Mouse (Mus musculus): ENCODE measurements at regions not wholly inside any gene's neighbourhood (a gene's known extent, or its start where the extent isn't known, plus 50 kb on each side); places are given as distances from the start of the nearest gene placed in this dataset.

DNA sequence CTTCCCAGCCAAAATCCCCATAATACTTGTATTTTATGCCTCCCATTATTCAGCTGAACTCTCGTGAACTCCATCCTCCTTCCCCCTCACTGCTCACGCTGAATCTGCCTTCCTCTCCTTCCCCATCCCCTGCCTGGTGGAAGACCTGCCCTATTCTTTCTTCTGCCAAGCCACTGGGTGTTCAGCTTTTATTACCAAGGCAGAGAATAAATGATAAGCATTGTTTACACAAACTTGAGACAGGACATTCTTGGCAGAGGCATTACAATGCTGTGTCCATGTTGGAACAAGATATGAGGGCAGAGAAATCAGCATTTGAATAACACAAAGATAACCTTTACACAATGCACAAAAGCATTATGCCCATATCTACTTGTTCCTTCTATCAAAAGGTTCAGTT lies 80.2 kb downstream of the Dhrs2 start:
- Histone ChIP-seq H3K4me1 (ENCODE audit: control insufficient read depth, insufficient read depth, low read length) (no peaks in the 10 kb centered on the region), H3K4me3 (ENCODE audit: insufficient read depth, low read length) (no peak overlapping the region), H3K27ac (ENCODE audit: insufficient read depth, low read length) (no peak overlapping the region)
- TF ChIP-seq POLR2A (IDR thresholded peaks at IDR 0.05; ENCODE audit: extremely low read depth, insufficient read depth, low read length) (no peak), CTCF (IDR thresholded peaks at IDR 0.05; ENCODE audit: extremely low read depth, insufficient read depth, low read length) (no peak)

GRCm38 (mm10) chr14:55313615-55314014 lies 91.8 kb downstream of the Dhrs2 start:
- no peaks in the 10 kb centered on the region for H3K4me1 ChIP-seq (ENCODE audit: control insufficient read depth, insufficient read depth, low read length)
- TF ChIP-seq CTCF (IDR thresholded peaks at IDR 0.05; ENCODE audit: extremely low read depth, insufficient read depth, low read length) (no peak), POLR2A (IDR thresholded peaks at IDR 0.05; ENCODE audit: extremely low read depth, insufficient read depth, low read length) (no peak)
- H3K27ac ChIP-seq (ENCODE audit: insufficient read depth, low read length), result no peak overlapping the region
- no peak overlapping the region for H3K4me3 ChIP-seq (ENCODE audit: insufficient read depth, low read length)

GRCm38 (mm10) chr14:55323897-55324296 lies 102.1 kb downstream of the Dhrs2 start:
- no peak overlapping the region for H3K27ac ChIP-seq (ENCODE audit: insufficient read depth, low read length)
- H3K4me3 ChIP-seq (ENCODE audit: insufficient read depth, low read length), result no peak overlapping the region
- TF ChIP-seq CTCF (IDR thresholded peaks at IDR 0.05; ENCODE audit: extremely low read depth, insufficient read depth, low read length), result no peak
- TF ChIP-seq POLR2A (IDR thresholded peaks at IDR 0.05; ENCODE audit: extremely low read depth, insufficient read depth, low read length), result no peak
- no peaks in the 10 kb centered on the region for H3K4me1 ChIP-seq (ENCODE audit: control insufficient read depth, insufficient read depth, low read length)

DNA sequence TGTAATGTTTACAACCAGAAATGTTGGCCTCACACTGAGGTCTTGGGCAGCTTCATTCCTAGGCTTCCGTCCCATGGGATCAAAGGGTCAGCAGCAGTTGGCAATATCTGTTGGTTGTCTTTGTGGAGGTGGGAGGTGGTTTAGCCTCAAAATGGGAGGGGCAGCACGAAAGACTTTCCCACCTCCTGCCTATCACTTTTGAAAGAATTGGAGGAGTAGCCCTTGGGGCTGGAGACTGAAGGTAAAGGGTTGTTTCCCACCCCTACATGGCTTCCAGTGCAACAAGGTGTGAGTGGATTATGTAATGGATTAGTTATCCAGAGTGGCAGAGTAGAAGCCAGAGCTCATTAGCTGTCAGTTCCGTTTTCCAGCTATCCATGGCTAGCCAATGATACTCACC lies 102.5 kb downstream of the Dhrs2 start:
- no peak for TF ChIP-seq CTCF (IDR thresholded peaks at IDR 0.05; ENCODE audit: extremely low read depth, insufficient read depth, low read length)
- no peak for TF ChIP-seq POLR2A (IDR thresholded peaks at IDR 0.05; ENCODE audit: extremely low read depth, insufficient read depth, low read length)
- no peak overlapping the region for H3K4me3 ChIP-seq (ENCODE audit: insufficient read depth, low read length)

DNA sequence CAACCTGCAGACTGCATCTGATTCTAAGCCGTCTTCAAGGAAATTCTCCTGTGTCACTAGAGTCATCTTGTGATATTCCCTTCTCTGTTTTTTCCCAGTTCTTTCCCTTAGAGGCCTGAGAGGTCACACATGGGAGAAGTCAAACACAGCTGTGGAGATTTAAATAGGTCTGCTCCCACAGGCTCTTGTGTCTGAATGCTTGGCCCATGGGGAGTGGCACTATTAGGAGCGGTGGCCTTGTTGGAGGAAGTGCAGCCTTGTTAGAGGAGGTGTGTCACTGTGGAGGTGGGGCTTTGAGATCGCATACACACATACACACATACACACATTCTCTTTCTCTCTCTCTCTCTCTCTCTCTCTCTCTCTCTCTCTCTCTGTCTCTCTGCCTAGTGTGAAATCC lies 112.0 kb downstream of the Dhrs2 start:
- H3K27ac ChIP-seq (ENCODE audit: insufficient read depth, low read length), result no peak overlapping the region
- no peak for TF ChIP-seq POLR2A (IDR thresholded peaks at IDR 0.05; ENCODE audit: extremely low read depth, insufficient read depth, low read length)
- no peak for TF ChIP-seq CTCF (IDR thresholded peaks at IDR 0.05; ENCODE audit: extremely low read depth, insufficient read depth, low read length)
- no peak overlapping the region for H3K4me3 ChIP-seq (ENCODE audit: insufficient read depth, low read length)
- H3K4me1 ChIP-seq (ENCODE audit: control insufficient read depth, insufficient read depth, low read length), result peaks cover 5% of the 10 kb centered on the region; the same call in 1 of the 2 replicates

More for the DNA sequence above, 102.5 kb downstream of the Dhrs2 start:
- H3K27ac ChIP-seq (ENCODE audit: insufficient read depth, low read length), result no peak overlapping the region
- H3K4me1 ChIP-seq (ENCODE audit: control insufficient read depth, insufficient read depth, low read length), result no peaks in the 10 kb centered on the region

- TF ChIP-seq POLR2A (IDR thresholded peaks at IDR 0.05; ENCODE audit: extremely low read depth, insufficient read depth, low read length), result no peak
- no peak for TF ChIP-seq CTCF (IDR thresholded peaks at IDR 0.05; ENCODE audit: extremely low read depth, insufficient read depth, low read length)
- no peak overlapping the region for H3K27ac ChIP-seq (ENCODE audit: insufficient read depth, low read length)
- H3K4me1 ChIP-seq (ENCODE audit: control insufficient read depth, insufficient read depth, low read length), result peaks cover 5% of the 10 kb centered on the region; the same call in 1 of the 2 replicates
- H3K4me3 ChIP-seq (ENCODE audit: insufficient read depth, low read length), result no peak overlapping the region
Observed at GRCm38 (mm10) chr14:55334305-55334704, 112.5 kb downstream of the Dhrs2 start.

DNA sequence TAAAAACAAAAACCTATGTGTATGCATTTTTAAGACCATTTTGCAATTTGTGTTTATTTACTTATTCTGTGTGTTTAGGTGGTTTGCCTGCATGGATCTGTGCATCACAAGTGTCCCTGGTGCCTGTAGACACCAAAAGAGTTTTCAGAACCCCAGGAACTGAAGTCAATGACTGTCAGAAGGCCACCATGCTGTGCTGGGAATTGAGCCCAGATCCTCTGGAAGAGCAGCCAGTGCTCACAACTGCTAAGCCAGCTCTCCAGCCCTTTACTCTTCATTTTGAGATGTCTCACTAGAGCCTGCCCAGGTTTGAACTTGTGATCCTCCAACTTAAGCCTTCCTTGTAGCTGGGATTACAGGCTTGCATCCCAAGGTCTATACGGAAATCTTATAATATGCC lies 113.8 kb downstream of the Dhrs2 start:
- Histone ChIP-seq H3K4me3 (ENCODE audit: insufficient read depth, low read length) (no peak overlapping the region), H3K4me1 (ENCODE audit: control insufficient read depth, insufficient read depth, low read length) (peaks cover 5% of the 10 kb centered on the region; the same call in 1 of the 2 replicates), H3K27ac (ENCODE audit: insufficient read depth, low read length) (no peak overlapping the region)
- TF ChIP-seq POLR2A (IDR thresholded peaks at IDR 0.05; ENCODE audit: extremely low read depth, insufficient read depth, low read length), result no peak
- TF ChIP-seq CTCF (IDR thresholded peaks at IDR 0.05; ENCODE audit: extremely low read depth, insufficient read depth, low read length), result no peak

DNA sequence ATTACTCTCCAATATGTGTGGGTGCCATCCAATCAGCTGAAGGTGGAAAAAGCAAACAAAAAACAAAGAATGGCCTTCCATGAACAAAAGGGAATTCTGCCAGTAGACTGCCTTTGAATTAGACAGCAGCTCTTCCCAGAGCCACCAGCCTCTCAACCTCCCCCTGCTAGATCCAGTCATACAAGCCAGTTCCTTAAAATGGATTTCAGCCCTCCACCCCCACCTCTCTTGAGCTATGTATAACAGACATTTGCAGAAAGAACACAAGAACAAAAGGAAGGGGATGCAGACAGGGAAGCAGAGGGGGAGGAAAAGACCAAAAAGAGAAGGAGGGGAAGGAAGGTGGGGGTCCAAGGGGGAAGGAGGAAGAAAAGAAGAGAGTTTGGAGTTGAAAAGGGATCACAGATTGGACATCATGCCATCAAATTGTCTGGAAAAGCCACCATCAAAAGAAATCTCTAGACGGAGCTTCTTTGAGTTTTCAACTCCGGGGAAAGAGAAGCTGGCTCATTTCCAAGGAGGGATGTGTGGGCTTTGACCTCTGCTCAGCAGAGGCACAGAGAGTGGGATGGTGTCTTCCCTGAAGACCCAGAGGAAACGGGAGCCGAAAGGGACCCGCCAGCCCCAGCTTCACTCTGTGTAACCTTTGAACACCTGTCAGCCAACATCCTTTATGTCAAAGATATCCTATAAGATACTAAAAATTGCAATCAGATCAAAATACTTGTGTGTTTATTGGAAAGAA lies 114.8 kb downstream of the Dhrs2 start:
- Histone ChIP-seq H3K27ac (ENCODE audit: insufficient read depth, low read length) (no peak overlapping the region), H3K4me1 (ENCODE audit: control insufficient read depth, insufficient read depth, low read length) (peaks cover 5% of the 10 kb centered on the region; the same call in 1 of the 2 replicates), H3K4me3 (ENCODE audit: insufficient read depth, low read length) (no peak overlapping the region)
- TF ChIP-seq POLR2A (IDR thresholded peaks at IDR 0.05; ENCODE audit: extremely low read depth, insufficient read depth, low read length) (no peak), CTCF (IDR thresholded peaks at IDR 0.05; ENCODE audit: extremely low read depth, insufficient read depth, low read length) (no peak)

GRCm38 (mm10) chr14:55338010-55338409 lies 116.2 kb downstream of the Dhrs2 start:
- TF ChIP-seq CTCF (IDR thresholded peaks at IDR 0.05; ENCODE audit: extremely low read depth, insufficient read depth, low read length) (no peak), POLR2A (IDR thresholded peaks at IDR 0.05; ENCODE audit: extremely low read depth, insufficient read depth, low read length) (no peak)
- H3K4me3 ChIP-seq (ENCODE audit: insufficient read depth, low read length), result no peak overlapping the region
- H3K27ac ChIP-seq (ENCODE audit: insufficient read depth, low read length), result peak overlapping the region; percentile 8; the same call in 1 of the 2 replicates
- peaks cover 5% of the 10 kb centered on the region; the same call in 1 of the 2 replicates for H3K4me1 ChIP-seq (ENCODE audit: control insufficient read depth, insufficient read depth, low read length)

DNA sequence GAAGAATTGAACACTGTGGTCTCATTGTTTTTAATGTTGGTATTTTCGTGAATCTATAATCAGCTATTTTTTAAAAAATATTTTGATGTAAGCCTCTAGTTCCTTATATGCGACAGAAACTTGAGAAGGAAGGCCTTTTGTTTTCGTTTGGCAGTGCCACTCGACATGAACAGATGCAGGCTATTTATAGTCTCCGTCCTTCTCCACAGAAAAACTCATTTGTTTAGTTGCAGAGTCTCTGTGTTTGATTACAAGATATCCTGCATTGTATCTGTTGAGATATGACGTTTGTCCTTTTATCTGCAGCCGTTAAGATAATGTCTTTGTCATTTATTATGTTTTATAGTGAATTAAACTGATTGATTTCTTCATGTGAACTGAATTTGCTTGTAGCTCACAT lies 116.7 kb downstream of the Dhrs2 start:
- no peak overlapping the region for H3K4me3 ChIP-seq (ENCODE audit: insufficient read depth, low read length)
- TF ChIP-seq POLR2A (IDR thresholded peaks at IDR 0.05; ENCODE audit: extremely low read depth, insufficient read depth, low read length) (no peak), CTCF (IDR thresholded peaks at IDR 0.05; ENCODE audit: extremely low read depth, insufficient read depth, low read length) (no peak)
- H3K4me1 ChIP-seq (ENCODE audit: control insufficient read depth, insufficient read depth, low read length), result peaks cover 5% of the 10 kb centered on the region; the same call in 1 of the 2 replicates
- no peak overlapping the region for H3K27ac ChIP-seq (ENCODE audit: insufficient read depth, low read length)

All from cortical plate, adult 2 months (tissue).